Mouse (Mus musculus) adrenal gland, adult 18-20 months (tissue): ENCODE results near the gene Phactr1. TPM values are rescaled to one million over a fixed set of nuclear protein-coding genes. Genes with fewer than 3 reads are reported as not detected.
A peak's percentile ranks its signal among the peaks of the same experiment; 100 is the strongest.

Source experiments
- DNase-seq, 2 experiments: peaks; one replicate each; pipeline ENCODE4 v3.0.0; 2021 to 2022; ENCODE audit warnings: low spot score in 2 of 2
- total RNA-seq, 2 experiments: library from RNA; stranded (reverse); gene quantifications; 1 replicate in 1 of 2; 2 replicates in 1 of 2; pipeline ENCODE4 v1.2.3; 2021

Gene Phactr1
- total RNA-seq, 2 experiments from 2014 or later = 6.0 to 9.2 TPM

DNA sequence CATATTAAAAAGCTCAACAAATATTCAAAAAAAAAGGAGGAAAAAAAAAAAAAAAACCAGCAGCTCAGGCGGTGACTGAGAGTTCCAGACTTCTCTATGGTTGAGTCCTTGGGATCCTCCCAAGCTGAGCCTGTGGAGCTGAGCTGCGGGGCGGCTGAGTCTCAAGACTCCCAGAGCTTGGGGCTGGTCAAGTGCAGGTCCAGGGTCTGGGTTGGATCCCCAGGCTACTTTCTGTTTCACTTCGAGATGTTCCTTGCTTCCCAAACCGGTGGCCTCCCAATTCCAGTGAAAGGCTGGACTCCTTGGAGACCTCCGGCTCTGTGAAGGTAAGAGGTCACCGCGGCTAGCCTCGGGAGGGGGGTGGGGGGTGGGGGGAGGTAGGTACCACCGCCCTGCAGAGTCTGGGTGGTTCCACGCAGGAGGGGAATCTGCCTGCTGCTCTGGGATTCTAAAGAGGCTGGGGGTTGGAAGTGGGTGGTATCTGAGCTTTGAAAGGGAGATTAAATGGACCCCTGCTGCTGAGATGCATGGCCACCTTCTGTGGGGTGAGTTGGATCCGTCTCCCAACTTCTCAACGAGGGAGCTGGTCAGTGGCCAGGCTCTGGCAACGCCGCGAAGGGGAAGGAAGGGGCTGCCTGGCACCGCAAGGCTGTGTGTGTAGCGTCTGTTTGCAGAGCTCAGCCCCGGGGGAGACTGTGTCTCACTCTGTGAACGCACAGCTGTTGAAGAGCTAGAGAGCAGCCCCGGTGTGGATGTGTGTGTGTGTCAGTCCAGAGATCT, 185.9 kb downstream of the Phactr1 start:
- DNase-seq = peak; percentile 40 to 51

- no peak for DNase-seq
Observed at GRCm38 (mm10) chr13:42867026-42867425, 186.6 kb downstream of the Phactr1 start.

DNA sequence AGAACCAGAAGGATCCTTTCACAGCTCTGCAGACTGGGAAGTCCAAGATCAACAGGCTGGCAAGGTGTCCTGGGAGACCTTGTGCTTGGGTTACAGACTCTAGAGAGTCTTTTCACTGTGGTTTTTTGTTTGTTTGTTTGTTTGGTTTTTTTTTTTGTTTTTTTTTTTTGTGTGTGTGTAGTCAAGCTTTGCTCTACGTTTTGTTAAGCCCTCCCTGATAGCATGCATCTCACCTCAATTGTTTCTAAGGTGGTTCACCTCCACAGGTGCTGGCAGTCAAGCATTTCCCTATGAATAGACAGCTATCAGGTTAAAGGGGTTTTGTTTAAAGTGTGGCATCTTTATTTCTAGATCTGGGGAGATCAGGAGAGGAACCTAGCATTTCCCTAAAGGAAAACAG, 191.7 kb downstream of the Phactr1 start:
- DNase-seq = no peak

DNA sequence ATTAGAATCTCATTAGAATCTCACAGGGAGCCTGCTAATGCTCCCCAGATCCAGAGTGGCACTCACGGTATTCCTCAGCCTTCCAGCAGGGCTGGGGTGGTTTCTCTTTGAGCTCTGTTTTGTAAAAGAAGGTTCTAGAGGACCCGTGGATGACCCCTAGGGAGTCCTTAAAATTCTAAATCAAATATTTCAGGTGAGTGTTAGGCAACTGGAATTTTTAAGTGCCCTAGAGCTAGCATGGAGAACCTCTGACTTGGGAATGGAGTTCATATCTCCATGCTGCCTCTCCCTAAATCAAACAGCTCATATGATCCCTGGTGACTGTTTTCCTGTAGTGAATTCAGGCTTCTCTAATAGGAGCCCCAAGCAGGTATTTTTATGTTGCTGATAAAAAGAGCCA, 197.9 kb downstream of the Phactr1 start:
- no peak for DNase-seq

DNA sequence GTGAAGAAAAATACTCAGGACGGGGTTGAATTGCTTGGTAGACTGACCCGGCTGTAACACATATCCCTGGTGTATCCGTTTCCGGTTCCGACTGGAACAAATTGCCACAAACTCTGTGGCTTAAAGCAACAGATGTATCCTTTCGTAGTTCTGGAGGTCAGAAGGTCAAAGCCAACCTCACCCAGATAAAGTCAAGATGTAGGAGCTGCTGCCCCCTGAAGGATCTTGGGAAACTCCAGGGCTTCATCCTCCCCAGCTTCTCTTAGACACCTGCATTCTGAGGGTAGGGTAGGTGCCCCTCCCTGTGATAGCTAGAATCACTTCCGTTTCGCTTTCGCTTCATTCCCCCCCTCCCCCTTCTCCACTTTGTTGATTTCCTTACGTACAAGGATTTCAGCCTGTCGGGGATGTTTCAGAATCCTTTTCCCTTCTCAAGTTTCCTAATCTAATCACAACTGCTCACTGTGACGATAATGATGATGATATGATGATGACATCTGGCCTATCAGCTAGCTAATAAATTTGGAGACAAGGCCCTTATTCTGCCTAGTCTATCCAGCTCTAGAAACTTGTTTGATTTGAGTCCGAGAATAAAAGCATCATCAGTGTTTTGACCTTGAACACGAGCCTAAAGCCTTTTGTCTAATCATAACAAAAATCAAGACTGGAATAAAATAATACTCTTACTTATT, 203.8 kb downstream of the Phactr1 start:
- DNase-seq = no peak

- DNase-seq = no peak
Observed at GRCm38 (mm10) chr13:42884725-42885115, 204.3 kb downstream of the Phactr1 start.

DNA sequence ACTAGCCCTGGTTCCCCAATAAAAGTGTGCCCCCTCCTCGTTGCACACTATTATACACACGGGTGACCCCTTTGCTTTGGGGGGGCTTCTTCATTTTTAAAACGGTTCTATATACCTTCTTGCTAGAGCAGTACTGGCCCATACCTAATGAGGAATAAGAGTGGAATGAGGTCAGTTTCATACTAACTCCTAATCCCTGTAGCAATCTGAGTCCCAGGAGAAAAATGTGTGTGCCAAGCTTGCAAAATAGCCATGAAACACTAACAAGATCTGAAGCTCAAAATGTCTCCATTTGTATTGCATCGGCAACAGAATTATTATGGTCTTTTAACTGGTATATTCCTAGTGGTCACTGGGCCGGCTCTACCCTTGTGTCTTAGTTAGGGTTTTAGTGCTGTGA, 207.3 kb downstream of the Phactr1 start:
- DNase-seq = no peak

GRCm38 (mm10) chr13:42889516-42890474, 209.4 kb downstream of the Phactr1 start:
- DNase-seq = no peak

GRCm38 (mm10) chr13:42890651-42891050, 210.2 kb downstream of the Phactr1 start:
- DNase-seq = no peak

GRCm38 (mm10) chr13:42894016-42894415, 213.6 kb downstream of the Phactr1 start:
- no peak for DNase-seq

GRCm38 (mm10) chr13:42894598-42894997, 214.2 kb downstream of the Phactr1 start:
- no peak for DNase-seq

DNA sequence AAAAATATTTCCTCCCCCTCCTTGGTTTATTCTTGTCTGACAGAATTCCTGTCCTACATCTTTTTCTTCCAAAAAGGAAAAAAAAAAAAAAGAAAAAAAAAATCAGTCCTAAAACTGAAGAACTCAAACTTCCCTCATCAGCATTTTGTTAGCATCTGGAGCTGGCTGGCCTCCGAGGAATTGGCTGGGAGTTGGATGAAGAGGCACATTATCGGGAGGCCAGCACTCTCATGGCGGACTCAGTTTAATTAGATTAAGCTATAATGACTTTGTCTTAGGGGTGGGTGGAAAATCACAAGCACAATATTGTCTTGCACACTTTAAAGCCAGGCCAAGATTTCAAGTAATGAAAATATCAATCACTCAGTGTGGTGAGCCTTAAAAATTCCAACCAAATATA, 215.6 kb downstream of the Phactr1 start:
- DNase-seq = no peak

- no peak for DNase-seq
Observed at GRCm38 (mm10) chr13:42899611-42900010, 219.2 kb downstream of the Phactr1 start.

DNA sequence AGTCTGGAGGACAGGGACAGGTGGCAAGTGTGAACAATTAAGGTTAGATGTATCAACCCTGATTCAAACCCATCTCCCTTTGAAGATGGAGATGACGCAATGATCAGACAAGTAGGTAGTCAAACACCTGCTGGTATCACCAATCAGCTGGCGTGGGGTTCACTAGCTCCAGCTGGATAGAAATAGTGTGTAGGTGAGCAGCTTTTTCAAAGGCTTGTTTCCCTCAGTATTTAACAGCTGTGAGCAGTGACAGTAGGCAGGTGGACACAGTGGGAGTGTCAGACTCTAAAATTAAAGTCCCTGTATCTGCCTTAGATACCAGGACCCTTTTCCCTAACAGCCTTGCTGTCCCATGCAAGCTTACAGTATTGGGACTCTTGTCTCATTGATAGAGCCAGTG, 221.4 kb downstream of the Phactr1 start:
- no peak for DNase-seq

GRCm38 (mm10) chr13:42902859-42903258, 222.4 kb downstream of the Phactr1 start:
- DNase-seq = no peak

DNA sequence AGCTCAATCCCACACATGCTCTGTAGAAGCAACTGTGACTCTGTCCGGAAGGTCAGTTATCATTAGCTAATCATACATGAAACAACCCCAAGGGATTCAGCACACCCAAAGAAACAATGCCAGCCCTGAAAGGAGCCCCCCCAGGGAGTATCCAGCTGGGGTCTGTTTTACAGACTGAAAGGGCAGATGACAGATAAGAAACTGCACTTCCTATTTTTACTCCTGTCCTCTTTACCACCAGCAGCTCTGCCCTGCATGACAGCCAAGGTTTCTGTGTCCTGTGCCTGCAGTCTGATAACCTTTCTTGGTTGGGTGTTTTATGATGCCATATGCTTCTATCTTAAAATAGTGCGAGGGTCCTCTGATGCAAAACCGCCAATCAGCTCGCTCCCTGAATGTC, 225.4 kb downstream of the Phactr1 start:
- DNase-seq = no peak

DNA sequence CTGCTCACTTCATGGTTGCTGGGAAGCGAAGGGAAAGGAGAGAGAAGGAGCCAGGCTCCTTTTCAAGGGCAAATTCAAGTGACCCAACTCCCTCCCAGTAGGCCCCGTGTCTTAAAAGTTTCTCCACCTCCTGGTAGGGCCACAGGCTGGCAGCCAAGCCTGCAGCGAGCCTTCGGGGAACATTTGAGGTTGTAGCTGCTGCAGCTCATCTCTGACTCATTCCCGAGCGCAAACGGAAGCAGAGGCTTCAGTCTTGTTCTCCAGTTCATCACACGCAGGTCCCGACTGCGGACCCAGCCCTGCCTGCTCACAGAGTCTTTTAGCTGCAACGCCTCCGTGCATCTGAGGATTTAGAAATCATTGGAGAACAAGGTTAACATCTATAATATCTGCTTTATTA, 226.6 kb downstream of the Phactr1 start:
- no peak for DNase-seq

GRCm38 (mm10) chr13:42915081-42915480, 234.7 kb downstream of the Phactr1 start:
- no peak for DNase-seq

DNA sequence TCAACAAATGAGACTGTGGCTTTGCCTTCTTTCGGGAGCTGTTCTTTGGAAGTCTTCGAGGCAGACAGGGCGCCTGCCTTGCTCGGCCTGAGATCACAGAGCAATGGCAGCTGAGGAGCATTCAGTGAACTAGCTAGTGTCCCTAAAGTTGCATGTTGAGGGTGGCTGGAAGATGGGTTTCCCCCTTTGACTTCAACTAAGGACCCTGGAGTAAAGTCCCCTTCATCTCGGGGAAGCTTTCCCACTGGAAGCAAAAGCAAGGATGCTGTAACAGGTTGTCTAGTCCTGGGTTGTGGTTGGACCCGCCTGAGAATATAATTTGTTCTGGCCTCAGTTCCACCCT, 235.4 kb downstream of the Phactr1 start:
- no peak for DNase-seq

DNA sequence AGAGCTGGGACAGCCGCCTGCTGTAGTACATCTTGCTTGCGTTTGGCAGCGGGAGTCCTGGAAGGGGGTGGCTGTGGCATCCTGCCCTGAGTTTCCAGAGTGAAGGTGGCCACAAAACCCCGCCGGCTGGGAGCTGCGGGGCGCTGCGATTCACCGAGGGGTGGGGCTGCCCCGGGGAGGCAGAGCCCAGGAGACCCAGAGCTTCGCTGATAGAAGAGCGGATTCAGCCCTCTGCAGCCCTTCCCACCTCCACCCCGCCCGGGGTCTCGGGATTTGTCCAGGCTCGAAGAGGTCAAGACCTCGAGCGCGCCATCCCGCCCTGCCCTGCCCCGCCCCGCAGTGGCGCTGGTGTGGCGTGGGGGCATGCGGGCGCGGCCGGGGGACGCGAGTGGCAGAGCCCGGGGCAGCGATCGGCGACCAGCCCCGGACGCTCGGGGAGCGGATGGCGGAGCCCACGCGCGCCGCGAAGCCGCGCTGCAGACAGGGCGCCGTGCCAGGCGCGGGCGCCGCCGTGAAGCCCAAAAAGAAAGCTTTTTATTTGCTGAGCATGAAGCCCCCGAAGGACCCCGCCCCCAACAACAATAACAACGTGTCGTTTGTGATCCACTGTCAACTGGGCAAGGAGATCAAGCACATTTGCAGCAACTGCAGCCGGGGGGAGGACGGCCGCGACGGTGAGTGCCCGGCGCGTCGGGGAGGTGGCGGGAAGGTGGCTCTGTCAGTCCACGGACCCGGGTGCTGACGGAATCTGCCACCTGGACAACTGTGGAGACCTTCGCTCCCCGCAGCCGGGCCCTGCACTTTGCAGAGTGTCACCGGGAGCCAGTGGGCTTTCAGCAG, 236.0 kb downstream of the Phactr1 start:
- peak; percentile 18 to 31 for DNase-seq

DNA sequence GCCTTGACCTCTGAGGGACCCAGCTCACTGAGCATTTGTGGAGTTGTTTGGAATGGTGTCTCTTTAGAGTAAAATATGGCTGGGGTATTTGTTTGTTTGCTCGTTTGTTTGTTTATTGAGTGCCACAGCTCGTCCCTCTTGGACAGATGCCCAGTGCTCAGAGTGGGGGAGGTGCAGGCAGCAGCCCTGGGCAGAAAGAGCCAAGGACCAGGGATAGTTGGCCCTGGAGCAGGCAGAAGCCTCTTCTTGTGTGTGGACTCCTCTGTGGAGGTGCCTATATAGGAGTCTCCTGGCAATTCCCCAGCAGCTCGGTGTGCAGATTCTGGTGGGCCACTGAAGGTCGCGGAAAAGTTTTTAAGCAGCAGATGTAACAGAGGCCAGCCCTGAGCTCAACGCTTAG, 236.8 kb downstream of the Phactr1 start:
- peak; percentile 29 to 34 for DNase-seq
